Mouse (Mus musculus): Measurements from ENCODE around the gene Vapb.

Vapb gene

DNA sequence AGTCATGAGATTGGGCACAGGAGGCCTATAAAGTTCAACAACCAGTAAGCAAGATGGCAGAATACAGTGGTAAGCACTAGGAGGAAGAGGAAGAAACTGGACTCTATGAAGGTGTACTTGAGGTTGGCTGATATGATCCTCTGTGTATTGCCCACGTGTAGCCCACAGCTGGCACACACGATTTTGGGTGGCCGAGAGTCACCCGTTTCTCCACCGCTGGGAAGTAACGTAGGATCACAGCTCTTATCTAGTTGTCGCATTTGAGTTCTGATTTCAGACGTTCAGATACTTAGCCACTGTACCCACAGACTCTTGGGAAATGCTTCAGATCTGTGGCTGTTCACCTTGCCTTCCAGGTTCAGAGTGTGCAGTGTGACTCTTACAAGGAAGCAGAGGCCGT is 921 bp downstream of the Vapb start:
- DNase-seq (ENCODE audit: low spot score), result no peak

- DNase-seq (ENCODE audit: low spot score), result no peak
These were observed 1.8 kb downstream of the Vapb start for GRCm38 (mm10) chr2:173739107-173739506.

DNA sequence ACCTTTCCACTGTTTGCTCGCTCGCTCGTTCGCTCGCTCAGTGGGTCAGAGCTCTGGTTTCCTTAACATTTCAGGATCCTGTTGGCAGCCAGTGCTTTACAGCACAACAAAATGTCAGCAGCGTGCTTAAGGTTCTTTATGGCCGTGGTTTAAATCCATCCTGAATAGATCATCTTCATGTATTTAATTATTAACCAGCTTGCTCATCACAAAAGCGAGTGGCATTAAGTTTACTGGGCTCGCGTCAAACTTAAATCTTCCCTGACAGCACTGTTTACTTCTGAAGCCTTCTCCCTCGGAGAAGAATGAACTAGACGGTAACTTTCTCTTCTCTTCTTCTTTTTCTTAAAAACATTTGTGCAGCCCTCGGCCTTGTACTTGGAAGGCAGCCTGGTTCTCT is 4.8 kb downstream of the Vapb start:
- no peak for DNase-seq (ENCODE audit: low spot score)

DNA sequence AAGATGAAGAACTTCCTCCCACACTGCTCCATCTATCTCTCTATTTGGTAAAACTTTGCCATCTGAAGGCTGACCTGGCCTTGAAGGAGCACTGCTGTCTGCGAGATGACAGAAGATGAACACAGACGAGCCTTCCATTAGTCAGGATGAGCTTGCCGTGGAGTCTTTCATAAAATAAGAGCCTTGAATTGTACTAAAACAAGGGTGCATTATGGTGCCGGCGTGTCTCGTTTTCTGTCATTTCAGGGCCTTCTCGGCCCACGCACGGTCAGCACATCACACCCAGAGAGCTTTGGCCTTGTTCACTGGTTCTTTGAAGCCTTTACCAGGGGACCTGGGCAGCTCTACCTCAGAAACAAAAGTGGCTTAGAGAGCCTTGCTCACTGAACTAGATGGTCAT is 5.4 kb downstream of the Vapb start:
- no peak for DNase-seq (ENCODE audit: low spot score)

- no peak for DNase-seq (ENCODE audit: low spot score)
These were observed 6.9 kb downstream of the Vapb start for GRCm38 (mm10) chr2:173744070-173744815.

GRCm38 (mm10) chr2:173748961-173749659 is 11.8 kb downstream of the Vapb start:
- DNase-seq (ENCODE audit: low spot score), result no peak

- DNase-seq (ENCODE audit: low spot score), result no peak
These were observed 18.3 kb downstream of the Vapb start for GRCm38 (mm10) chr2:173755433-173756144.

DNA sequence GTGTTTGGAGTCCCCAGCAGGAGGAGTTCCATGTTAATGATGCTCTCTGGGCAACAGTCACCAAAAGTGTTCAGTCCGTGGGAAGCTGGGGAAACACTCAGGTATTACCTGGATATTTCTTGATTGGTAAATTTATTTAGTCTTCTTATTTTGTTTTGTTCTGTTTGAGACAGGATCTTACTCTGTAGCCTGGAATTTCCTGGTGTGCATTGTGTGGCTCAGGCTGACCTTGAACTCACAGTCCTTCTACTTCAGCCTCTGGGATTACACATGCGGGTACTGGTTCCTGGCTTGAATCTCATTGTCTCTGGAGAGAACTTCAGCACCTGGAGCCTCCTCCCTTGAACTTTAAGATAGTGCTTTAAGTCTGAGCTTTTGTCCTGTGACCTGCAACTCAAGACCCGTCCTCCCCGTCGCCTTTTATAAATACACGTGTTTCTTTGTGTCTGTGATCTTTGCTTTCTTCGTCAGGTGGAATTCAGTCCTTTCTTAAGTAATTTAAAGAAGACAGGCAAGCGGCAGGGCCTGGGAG is 20.4 kb downstream of the Vapb start:
- DNase-seq (ENCODE audit: low spot score), result no peak

DNA sequence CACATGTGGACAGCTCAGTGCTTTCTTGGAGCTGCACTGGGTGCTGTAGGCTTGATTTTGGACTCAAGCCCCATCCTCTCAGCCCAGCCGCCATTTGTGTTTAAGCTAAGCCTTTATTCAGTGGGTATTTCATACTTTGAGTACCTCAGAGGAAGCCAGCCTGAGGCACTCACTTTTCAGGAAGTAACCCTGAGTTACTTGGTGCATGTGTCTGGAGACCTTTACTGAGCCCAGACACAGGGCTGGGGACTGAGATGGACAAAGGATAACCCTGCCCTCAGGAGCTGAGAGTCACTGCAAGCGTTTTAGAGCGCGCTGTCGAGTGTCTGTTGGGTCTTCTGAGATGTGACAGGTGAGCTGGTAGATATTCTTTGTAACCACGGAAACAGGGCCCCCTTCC is 23.3 kb downstream of the Vapb start:
- DNase-seq (ENCODE audit: low spot score), result no peak

GRCm38 (mm10) chr2:173764629-173765028 is 27.3 kb downstream of the Vapb start:
- DNase-seq (ENCODE audit: low spot score), result no peak

DNA sequence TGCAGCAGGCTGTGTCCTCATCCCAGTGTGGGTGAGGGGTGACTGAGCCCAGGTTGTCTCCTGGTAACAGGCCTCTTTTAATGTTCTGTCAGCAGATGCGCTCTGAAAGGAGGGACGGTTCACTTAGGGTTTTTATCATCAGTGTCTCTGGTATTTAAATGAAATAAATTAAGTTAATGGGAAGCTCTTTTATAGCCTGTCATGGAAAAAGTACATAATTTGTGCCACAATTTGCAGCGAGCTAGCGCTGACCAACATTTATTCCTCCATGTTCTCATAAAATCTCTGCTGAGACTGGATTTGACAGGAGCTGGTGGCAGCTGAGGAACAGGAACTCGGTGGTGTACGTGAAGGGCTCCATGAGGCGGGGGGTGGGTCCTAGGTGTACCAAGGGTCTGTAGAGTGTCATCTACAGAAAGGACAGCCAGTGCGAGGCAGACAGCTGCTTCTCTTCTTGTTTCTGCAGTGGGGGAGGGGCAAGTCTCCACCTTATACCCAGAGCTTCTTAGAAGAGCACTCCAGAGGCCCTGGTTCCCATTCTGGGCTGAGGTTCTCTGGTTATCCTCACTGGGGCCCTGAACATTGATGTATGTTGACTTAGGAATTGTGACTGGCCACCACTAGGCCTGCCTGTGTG is 30.8 kb downstream of the Vapb start:
- DNase-seq (ENCODE audit: low spot score), result no peak

- DNase-seq (ENCODE audit: low spot score), result no peak
These were observed 31.9 kb downstream of the Vapb start for GRCm38 (mm10) chr2:173769183-173769582.

GRCm38 (mm10) chr2:173770620-173771019 is 33.3 kb downstream of the Vapb start:
- no peak for DNase-seq (ENCODE audit: low spot score)

- DNase-seq (ENCODE audit: low spot score), result no peak
These were observed 34.4 kb downstream of the Vapb start for GRCm38 (mm10) chr2:173771706-173772105.

DNA sequence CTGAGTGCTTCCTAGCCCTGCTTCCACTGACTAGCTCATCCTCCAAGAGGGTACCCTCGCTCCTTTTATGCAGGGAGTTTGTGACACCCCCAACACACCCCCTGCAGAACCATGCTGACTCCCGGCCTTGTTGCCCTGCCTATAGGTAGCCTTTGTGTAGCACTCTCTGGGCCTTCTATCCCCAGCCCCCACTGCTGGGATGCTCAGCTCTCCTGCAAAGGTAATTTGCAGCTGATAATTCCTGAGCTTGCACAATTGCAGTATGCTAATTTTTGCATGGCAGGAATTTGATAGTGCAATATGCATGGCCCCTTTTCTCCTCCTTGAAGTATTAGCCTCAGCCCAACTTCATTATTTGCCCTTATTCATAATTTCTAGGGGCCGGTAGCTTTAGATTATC is 38.2 kb downstream of the Vapb start:
- DNase-seq (ENCODE audit: low spot score), result no peak

DNA sequence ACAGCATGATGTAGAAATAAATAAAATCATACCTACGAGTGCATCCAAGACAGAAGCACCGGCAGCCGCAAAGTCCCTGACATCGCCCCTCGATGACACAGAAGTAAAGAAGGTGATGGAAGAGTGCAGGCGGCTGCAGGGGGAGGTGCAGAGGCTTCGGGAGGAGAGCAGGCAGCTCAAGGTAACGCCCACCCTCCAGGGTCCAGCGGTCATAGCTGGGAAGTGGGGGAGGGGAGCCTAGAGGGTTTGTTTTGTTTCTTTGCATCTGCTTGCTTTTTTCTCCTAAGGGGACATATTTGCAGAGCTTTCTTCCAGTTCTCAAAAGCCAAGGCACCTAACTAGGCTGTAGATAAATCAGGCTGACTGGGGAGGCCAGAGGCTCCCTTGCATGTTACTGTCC is 38.8 kb downstream of the Vapb start:
- no peak for DNase-seq (ENCODE audit: low spot score)

GRCm38 (mm10) chr2:173780931-173781330 is 43.6 kb downstream of the Vapb start:
- DNase-seq (ENCODE audit: low spot score), result no peak

- DNase-seq (ENCODE audit: low spot score), result no peak
These were observed 47.1 kb downstream of the Vapb start for GRCm38 (mm10) chr2:173784366-173784765.

DNA sequence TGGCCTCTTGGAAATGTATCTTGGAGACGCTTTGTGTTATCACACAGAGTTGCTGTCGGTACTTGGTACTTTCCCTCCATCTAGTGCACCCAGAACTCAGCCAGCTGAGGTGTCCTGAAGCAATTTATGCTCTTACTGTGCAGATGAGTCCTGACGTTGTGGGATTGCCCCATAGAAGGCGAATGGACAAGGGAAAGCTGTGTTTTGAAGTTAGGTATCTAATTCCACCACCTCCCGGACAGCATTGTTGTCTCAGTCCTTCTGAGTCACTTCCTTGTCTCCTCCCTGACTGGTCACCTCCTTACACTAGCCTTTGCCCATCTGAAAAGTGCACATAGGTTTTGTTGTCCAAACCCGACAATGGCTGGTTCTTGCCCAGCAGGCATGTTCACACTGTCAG is 47.6 kb downstream of the Vapb start:
- no peak for DNase-seq (ENCODE audit: low spot score)

- no peak for DNase-seq (ENCODE audit: low spot score)
These were observed 52.9 kb downstream of the Vapb start for GRCm38 (mm10) chr2:173789945-173790804.

All from left cerebral cortex, adult 11 months (tissue).